Mouse (Mus musculus): ENCODE results near the gene Sertad1.
A peak's percentile ranks its signal among the peaks of the same experiment; 100 is the strongest.

Sertad1 gene

GRCm38 (mm10) chr7:27486770-27487697, at the start of gene Sertad1:
TSS of gene Sertad1 (plus strand) at chr7:27486910.
- peak; percentile 99 for DNase-seq (ENCODE audit: low read depth)

GRCm38 (mm10) chr7:27437544-27437943, 49.2 kb upstream of the Sertad1 start:
- no peak for DNase-seq (ENCODE audit: low read depth)

- DNase-seq (ENCODE audit: low read depth): no peak
Measured at GRCm38 (mm10) chr7:27440014-27440413, 46.7 kb upstream of the Sertad1 start.

- no peak for DNase-seq (ENCODE audit: low read depth)
Measured at GRCm38 (mm10) chr7:27446051-27446450, 40.7 kb upstream of the Sertad1 start.

- no peak for DNase-seq (ENCODE audit: low read depth)
Measured at GRCm38 (mm10) chr7:27446521-27447418, 39.9 kb upstream of the Sertad1 start.

- DNase-seq (ENCODE audit: low read depth): peak; percentile 99
Measured at GRCm38 (mm10) chr7:27447419-27448286, 39.1 kb upstream of the Sertad1 start, which contains the start of the genes Sptbn4 and Blvrb. TSS of gene Sptbn4 (minus strand) at chr7:27447686. TSS of gene Blvrb (plus strand) at chr7:27447978.

- DNase-seq (ENCODE audit: low read depth): no peak
Measured at GRCm38 (mm10) chr7:27448421-27449206, 38.1 kb upstream of the Sertad1 start.

GRCm38 (mm10) chr7:27449256-27449862, 37.4 kb upstream of the Sertad1 start:
- DNase-seq (ENCODE audit: low read depth): no peak

GRCm38 (mm10) chr7:27451359-27451758, 35.4 kb upstream of the Sertad1 start:
- no peak for DNase-seq (ENCODE audit: low read depth)

- no peak for DNase-seq (ENCODE audit: low read depth)
Measured at GRCm38 (mm10) chr7:27452206-27452770, 34.4 kb upstream of the Sertad1 start.

GRCm38 (mm10) chr7:27454461-27455121, 32.1 kb upstream of the Sertad1 start:
- DNase-seq (ENCODE audit: low read depth): no peak

GRCm38 (mm10) chr7:27455273-27455672, 31.4 kb upstream of the Sertad1 start:
- no peak for DNase-seq (ENCODE audit: low read depth)

GRCm38 (mm10) chr7:27458614-27459013, 28.1 kb upstream of the Sertad1 start:
- DNase-seq (ENCODE audit: low read depth): no peak

- DNase-seq (ENCODE audit: low read depth): no peak
Measured at GRCm38 (mm10) chr7:27459640-27460039, 27.1 kb upstream of the Sertad1 start.

GRCm38 (mm10) chr7:27460477-27460876, 26.2 kb upstream of the Sertad1 start:
- DNase-seq (ENCODE audit: low read depth): no peak

GRCm38 (mm10) chr7:27467648-27468047, 19.1 kb upstream of the Sertad1 start:
- no peak for DNase-seq (ENCODE audit: low read depth)

GRCm38 (mm10) chr7:27471390-27472120, 15.2 kb upstream of the Sertad1 start:
- DNase-seq (ENCODE audit: low read depth): no peak

- DNase-seq (ENCODE audit: low read depth): no peak
Measured at GRCm38 (mm10) chr7:27472596-27472995, 14.1 kb upstream of the Sertad1 start.
